Mouse (Mus musculus): Measurements from ENCODE around the gene Asb17.
"Not testable (repeated sequence)": the region's sequence is repeated elsewhere in the genome, so short reads cannot be mapped to it uniquely, and the experiment has no call there.

The Asb17 gene

DNA sequence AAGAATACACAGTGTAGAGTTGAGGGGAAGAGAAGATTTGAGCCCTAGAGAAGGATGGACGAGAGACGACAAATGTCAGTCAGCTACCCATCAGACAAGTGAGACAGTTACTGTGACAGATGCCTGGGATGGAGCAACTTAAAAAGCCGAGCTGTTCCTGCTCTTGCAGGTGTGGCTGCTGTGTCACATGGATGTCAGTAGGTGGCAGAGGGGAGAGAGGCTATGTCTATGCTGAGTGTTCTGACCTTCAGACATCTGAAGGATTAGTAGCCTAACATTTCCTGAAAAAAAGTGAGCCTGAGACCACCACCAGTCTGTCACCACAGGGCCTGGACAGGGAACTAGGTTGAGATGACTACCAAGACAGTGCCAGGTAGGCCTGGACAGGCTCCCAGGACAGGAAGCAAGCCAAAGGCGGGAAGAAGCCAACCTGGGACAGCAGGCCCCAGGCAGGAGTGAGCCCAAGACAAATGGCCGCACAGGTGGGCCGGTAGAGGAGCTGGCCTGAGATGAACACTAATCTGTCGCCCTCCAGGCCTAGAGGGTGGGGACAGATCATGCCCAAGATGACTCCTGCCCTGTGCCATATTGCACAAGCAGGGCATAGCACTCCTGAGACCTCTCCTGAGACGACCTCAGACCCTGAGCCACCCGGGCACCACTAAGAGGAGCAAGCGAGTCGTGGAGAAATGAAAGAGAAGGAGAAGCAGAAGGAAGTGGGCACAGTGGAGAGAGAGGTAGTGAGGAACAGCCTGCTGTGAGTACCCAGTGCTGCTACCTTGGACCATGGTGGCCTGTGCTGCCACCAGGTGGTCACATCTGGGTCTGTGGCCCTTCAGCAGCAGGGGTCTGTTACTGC lies 12.8 kb upstream of the Asb17 start:
- in situ Hi-C loops (cut with MboI; ENCODE audit: unreplicated experiment in 2 of 2), result loop anchor here in 1 of 2 experiments (10.0 kb wide), 1 partner anchor 176 kb away; no protein-coding TSS in a partner anchor

DNA sequence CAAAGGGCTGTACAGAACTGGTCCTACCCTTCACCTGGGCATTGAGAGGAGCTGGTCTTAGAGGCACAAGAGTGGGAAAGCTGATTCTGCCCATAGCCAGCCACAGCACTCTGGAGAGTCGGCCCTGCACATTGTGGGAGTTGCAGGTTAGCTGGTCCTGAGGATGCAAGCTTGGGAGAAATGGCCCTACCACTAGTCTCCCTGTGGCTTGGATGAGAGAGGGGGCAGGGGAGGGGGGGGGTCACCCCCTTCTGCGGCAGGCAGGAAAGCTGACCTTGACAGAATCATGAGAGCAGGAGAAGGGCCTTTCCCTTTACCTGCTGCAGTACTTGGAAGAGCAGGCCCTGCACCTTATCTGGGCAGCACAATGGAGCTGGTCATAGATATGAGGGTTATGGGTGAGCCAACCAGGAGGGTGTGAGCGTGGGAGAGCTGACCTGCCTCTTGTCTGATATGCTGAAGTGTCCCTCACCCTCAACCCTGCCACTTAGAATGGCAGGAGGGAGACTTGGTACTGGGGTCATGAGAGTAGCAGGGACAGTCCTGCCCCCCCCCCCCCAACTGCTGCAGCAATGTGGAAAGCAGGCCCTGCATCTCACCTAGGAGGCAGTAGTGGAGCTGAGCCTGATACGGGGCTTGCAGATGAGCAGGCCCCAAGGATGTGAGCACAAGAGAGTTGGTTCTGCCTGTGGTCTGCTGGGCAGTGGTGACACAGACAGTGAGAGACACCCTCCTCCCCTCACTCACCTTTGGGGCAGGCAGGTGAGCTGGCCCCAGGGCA lies 11.9 kb upstream of the Asb17 start:
- in situ Hi-C loops (cut with MboI; ENCODE audit: unreplicated experiment in 2 of 2), result loop anchor here in 1 of 2 experiments (10.0 kb wide), 1 partner anchor 177 kb away; no protein-coding TSS in a partner anchor

DNA sequence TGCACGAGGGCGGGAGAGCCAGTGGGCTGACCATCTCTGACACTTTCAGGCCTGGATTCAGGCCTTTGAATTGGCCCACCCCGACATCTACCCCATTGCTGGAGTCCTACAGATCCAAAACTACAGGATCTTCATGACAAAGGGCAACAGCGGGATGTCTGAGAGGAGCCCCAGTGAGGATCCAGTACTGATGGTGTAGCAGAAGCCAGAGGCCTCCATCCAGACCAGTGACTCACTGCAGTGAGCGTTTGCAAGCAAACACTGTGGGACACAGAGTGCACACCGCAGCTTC lies 11.4 kb upstream of the Asb17 start:
- in situ Hi-C loops (cut with MboI; ENCODE audit: unreplicated experiment in 2 of 2), result loop anchor here in 1 of 2 experiments (10.0 kb wide), 1 partner anchor 178 kb away; no protein-coding TSS in a partner anchor

DNA sequence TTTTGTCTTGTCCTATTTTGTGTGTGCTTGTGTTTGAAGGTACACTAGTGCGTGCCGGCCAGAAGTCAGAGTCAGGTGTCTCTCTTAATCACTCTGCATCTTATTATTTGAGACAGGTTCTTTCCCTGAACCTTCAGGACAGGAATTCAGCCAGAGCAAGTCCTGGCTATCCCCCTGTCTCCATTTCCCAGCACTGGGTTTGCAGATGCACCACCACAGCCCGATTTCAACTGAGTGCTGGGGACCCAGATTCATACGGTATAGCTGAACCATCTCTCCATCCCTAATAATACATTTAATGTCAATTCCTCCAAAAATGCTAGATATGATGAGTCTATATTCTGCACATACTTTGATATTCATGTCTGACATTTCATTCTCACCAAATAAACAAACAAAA lies 9.9 kb upstream of the Asb17 start:
- in situ Hi-C loops (cut with MboI; ENCODE audit: unreplicated experiment in 2 of 2), result loop anchor here in 1 of 2 experiments (10.0 kb wide), 1 partner anchor 179 kb away; no protein-coding TSS in a partner anchor

DNA sequence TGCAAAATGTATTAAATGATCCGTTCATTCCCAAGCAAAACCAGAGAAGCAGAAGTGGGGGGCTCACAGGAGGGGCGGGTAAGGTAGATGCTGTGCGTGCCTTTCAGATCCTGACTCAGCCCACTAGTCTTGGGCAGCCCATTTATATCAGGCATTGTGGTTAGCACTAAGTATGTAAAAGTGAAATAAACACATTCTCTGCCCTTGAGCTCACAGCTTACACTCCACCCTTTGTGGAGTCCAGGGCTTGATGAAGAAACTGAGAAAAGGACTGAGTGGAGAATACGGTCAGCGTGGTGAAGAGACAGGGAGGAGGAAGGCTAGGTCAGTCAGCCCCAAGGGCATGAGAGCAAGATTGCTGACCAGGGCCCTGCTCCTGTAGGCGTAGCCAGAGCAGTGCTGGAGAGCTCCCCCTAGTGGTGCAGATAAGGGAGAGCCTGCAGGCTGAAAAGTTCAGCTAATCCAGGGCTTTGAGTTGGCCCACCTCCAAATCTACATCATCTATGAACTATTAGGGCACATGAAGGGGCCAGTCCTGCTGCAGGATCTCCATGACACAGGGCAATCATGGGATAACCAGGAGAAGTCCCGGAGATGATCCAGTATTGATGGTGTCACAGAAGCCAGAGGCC lies 8.4 kb upstream of the Asb17 start:
- in situ Hi-C loops (cut with MboI; ENCODE audit: unreplicated experiment in 2 of 2), result loop anchor here in 1 of 2 experiments (10.0 kb wide), 1 partner anchor 181 kb away; no protein-coding TSS in a partner anchor

DNA sequence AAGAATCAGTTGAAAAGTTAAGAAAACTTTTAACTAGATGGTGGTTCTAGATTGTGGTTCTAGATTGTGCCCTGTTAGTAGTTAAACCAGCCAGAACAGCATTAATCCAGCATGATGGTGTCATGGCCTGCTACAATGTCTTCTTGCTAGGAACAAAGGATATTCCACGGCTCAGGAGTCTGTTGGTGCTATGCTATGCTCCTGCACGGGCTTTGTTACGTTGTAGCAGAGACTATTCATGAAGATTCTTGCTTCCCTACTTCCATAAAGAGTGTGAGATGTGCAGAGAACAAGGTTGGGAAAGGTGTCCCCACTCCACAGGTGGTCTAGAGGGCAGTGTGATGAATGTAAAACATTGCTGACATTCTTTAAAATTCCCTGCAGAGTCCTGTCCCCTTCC lies 7.7 kb upstream of the Asb17 start:
- in situ Hi-C loops (cut with MboI; ENCODE audit: unreplicated experiment in 2 of 2), result loop anchor here in 1 of 2 experiments (10.0 kb wide), 1 partner anchor 182 kb away; no protein-coding TSS in a partner anchor

DNA sequence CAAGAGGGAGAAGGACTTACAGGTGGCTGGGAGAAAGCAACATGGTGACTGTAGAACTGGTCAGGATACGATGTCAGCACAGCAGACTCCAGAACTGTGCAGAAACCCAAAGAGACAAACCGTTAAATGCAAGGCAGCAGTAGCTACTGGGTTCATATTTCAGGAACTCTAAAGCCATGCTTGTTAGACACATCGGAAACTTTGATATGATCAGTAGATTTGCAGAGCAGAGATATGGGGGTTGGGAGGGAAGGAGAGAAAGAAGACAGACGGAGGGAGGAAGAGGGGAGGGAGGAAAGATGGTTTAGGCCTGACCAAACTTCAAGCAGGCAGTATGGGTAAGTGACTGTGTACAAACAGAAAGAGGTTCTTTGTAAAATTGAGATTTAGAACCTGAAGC lies 6.4 kb upstream of the Asb17 start:
- in situ Hi-C loops (cut with MboI; ENCODE audit: unreplicated experiment in 2 of 2), result loop anchor here in 1 of 2 experiments (10.0 kb wide), 1 partner anchor 183 kb away; no protein-coding TSS in a partner anchor

DNA sequence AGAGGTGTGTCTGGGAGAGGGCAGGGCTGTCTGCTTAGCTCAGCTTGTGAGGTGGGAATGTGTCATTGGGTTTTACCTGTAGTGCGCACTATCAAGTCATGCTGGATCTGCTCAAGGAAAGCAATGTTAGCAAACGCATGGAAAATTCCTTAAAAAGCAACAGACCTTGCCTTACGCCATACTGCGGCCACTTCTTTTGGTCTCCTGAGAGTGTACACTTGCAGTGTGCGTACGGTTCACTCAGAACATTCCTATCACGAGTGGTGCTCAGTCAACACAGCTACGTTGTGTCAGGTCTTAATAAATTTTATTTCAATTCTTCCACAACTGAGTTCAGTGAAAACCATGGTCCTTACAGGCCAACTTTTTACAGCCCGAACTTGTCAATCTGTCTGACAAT lies 748 bp downstream of the Asb17 start:
- in situ Hi-C loops (cut with MboI; ENCODE audit: unreplicated experiment in 2 of 2), result no loop called here

DNA sequence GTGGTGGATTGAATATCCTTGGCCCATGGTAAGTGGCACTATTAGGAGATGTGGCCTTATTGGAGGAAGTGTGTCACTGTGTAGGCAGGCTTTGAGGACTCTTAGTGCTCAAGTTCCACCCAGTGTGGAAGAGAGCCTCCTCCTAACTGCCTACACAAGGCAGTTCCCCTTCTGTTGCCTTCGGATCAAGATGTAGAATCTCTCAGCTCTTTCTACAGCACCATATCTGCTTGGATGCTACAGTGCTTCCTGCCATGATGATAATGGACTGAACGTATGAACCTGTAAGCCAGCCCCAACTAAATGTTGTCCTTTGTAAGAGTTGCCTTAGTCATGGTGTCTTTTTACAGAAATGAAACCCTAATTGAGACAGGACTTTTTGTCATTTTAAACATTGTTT lies 1.5 kb downstream of the Asb17 start:
- in situ Hi-C loops (cut with MboI; ENCODE audit: unreplicated experiment in 2 of 2), result no loop called here

DNA sequence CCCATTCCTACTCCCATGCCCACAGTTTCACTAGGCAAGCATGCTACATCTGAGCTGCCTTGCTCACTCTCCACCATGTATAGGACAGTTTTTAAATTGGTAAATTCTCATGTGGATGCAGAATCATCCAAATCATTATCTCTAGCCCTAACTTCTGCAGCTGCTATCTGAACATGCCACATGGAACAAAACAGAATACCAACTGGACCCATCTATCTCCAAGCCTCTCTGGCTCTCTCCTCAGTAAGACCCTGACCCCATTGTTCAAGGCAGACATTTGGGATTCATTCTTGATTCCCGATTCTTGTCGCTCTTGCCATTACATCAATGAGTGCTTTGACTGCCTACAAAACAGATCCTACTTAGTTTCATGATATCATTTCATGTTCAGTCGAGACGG lies 2.1 kb downstream of the Asb17 start:
- in situ Hi-C loops (cut with MboI; ENCODE audit: unreplicated experiment in 2 of 2), result no loop called here

DNA sequence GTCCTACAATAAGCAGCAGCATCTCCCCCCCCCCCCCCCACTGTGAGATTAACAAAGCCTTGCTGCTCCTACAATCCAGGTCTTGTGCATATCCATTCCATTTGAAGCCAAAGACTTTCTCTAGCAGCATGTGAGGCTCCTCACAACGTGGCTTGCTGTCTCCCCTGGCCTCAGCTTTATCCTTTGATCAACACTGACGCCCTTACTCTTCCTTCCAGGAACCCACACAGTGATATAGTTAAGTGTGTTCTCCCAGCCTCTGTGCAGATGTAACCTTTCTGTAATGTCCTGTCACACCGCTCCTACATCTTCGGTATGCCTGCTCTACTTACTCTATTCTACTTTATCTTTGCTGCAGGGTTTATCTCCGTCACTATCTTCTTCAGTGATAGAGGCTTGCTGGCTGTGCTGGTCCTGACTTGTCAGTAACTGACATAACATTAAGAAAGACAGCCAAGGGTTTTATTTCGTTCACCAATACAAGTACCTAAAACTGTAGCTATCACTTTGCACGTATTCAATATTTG lies 3.3 kb downstream of the Asb17 start:
- in situ Hi-C loops (cut with MboI; ENCODE audit: unreplicated experiment in 2 of 2), result no loop called here

DNA sequence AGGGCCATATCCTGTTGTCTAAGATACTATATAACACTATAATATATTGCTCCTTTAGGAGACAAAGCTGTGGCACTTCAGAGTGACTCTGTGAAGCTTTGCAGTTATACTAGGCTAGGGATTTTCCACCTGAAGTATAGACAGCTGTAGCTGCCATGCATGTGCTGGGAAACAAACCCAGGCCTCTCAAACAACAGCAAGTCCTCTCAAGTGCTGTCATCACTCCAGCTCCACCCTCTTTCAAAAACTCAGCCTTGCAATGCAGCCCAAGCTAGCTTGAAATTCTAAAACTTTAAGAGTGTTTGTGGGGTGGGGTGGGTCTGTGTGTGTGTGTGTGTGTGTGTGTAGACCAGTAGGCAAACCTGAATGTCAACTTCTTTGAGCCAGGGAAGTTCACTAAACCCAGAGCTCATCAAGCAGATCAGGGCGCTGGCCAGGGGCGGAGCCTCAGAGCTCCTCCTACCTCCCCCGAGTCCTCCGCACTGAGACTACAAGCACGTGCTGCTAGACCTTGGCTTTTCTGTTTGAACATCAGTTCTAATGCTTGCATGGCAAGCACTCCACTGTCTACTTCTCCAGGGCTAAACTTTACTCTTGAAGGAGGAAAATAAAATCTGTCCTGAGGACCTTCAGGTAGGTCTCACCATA lies 5.5 kb downstream of the Asb17 start:
- in situ Hi-C loops (cut with MboI; ENCODE audit: unreplicated experiment in 2 of 2), result no loop called here

DNA sequence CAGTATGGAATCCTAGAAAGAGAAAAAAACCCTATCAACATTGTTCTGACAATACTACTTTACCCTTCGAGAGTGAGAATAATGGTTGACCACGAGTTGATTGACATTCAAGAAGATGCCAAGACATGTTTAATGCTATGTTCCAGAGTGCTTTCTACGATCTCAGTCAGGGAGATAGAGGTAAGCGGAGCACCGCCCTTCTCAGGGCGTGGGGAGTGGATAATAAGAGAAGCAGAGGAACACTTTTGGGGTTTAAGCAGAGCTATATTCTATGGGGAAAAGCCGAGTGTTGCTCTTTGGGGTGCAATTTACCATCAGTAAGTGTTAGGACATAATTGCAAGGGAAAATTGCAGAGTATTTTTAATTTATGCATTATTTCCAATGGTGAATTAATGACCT lies 6.8 kb downstream of the Asb17 start:
- in situ Hi-C loops (cut with MboI; ENCODE audit: unreplicated experiment in 2 of 2), result no loop called here

DNA sequence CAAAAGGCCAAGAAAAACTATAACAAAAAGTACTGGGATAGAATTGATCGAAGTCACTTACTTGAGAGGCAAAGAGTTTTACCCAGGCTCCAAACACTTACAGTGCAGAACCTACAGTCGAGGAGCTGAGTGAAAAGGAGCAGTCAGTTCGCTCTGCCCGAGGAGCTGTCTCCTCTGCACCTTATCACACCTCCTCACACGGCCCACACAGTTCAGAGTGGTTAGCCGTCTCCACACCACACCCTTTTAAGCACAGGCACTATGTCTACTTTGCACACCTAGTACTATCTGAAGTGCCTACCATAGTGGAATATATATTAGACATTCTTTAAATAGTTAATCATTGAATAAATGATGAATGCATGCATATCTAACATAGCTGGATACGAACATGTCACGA lies 8.3 kb downstream of the Asb17 start:
- in situ Hi-C loops (cut with MboI; ENCODE audit: unreplicated experiment in 2 of 2), result no loop called here

DNA sequence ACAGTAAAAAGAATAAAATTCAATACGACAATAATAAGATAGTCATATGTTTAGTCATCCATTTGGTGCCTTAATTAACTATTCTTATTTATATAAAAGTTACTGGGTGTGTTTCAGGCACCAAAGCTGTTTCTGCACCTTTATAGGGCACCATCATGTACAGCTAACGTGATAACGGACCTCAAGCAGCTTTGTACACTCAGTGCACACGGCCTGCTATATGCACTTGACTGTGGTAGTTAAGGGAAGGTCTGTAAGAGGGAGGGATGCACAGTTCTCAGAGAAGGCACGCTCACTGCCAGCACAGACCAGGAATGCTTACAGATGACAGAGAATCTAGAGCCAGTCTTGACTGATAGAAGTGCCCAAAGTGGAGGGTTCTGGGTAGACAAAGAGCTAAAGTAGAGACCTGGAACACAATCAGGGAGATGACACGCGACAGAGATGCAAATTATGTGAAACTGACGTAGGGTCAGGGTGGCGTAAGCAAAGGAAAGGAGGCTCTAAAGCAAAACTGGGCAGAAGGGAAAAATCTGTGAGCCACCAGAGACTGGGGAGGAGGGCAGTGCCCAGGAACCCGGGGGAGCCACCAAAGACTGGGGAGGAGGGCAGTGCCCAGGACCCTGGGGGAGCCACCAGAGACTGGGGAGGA lies 14.5 kb downstream of the Asb17 start:
- in situ Hi-C loops (cut with MboI; ENCODE audit: unreplicated experiment in 2 of 2), result no loop called here

DNA sequence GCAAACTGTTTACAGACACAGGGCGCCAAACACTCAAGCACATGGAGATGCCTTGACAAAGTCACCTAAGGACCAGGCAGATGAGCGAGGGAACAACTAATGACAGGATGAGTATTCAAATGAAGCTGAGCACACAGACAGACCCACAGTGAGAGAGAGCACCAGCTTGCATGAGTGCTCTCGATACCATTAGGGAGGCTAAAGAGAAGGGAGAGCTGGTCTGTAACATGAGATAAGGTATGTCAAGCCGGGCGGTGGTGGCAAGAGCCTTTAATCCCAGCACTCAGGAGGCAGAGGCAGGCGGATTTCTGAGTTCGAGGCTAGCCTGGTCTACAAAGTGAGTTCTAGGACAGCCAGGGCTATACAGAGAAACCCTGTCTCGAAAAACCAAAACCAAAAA lies 16.4 kb downstream of the Asb17 start:
- in situ Hi-C loops (cut with MboI; ENCODE audit: unreplicated experiment in 2 of 2), result not testable (repeated sequence)

DNA sequence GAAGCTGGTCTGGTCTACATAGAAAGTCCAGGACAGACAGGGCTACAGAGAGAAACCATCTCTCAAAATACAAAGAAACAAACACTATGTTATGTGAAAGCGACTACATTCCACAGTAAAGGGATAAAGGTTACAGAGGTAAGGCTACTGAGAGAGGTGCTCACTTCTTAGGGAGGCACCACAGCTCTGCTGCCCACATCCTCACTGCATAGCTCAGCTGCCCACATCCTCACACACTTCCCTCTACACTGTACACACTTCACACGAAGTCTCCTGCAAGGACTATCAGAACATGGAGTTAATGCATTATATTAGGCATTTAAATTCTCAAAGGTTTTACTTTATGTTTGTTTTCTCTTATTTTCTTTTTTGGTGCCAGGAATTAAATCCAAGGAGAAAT lies 19.8 kb downstream of the Asb17 start:
- in situ Hi-C loops (cut with MboI; ENCODE audit: unreplicated experiment in 2 of 2), result no loop called here

DNA sequence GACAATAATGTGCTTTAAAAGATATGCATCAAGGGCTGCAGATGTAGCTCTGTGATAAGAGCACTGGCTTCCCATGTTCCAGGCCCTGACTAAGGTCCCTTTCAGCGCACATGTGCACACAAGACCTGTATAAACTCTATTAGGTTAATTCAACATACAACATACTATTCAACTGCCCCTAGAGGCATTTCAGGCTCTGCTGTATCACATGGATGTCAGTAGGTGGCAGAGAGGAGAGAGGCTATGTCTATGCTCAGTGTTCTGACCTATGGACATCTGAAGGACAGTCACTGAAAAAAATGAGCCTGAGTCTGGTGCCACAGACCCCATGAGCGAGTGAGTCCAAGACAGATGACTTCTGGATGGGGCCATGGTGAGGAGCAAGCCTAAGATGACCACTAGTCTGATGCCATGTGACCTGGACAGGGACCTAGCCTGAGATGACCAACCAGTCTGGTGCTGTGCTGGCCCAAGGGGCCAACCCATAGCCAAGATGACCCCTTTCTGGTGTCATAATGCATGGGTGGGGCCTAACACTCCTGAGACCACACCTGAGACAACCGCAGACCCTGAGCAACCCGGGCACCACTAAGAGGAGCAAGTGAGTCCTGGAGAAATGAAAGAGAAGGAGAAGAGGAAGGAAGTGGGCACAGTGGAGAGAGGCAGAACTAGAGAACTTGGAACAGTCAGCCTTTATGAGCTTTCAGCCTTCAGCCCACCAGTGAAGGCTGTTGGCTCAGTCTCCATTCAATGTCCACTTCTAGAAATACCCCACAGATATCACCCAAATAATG lies 20.8 kb downstream of the Asb17 start:
- in situ Hi-C loops (cut with MboI; ENCODE audit: unreplicated experiment in 2 of 2), result no loop called here
